Mouse (Mus musculus) mesoderm, embryonic 11.5 days (tissue): Measurements from ENCODE around the gene Dohh.

ENCODE experiments used
- DNase-seq: peaks from one replicate; pipeline ENCODE4 v3.0.0-alpha.2; 2012; ENCODE audit warnings: low read depth, low spot score

Gene Dohh

DNA sequence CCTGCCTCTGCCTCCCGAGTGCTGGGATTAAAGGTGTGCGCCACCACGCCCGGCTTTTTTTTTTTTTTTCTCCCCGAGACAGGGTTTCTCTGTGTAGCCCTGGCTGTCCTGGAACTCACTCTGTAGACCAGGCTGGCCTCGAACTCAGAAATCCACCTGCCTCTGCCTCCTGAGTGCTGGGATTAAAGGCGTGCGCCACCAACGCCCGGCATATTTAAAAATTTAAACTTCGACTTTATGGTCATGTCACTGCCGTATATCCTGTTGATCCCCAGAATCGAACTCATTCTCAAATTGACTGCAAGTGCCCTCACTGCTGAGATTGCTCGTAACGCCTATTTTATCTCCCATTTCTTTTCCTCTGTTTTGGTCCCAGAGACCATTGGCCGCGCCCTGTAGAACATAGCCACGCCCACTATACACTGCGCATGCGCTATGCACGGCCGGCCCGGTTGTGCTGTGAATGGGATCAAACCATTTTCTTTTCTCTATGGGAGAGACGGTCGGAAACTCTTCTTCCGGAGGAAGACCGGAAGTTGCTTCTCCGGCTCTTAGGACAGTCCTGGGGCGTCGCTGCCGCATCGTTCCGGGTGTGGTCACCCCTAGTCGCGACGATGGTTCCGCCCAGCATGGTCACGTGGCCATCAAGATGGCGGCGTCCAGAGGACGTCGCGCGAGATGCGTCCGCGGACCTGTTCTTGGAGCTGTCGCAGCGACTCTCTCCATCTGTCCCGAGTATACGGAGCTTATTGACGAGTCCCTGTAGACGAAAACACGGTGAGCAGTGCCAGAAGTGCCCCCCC lies at the start of gene Dohh, which contains the start of gene Gm48551:
Gene Dohh, plus strand, starts transcription at position 627 of the 803 bp plus-strand sequence.
Gene Gm48551, plus strand, starts transcription at position 665 of the 803 bp plus-strand sequence.
- DNase-seq = peak; percentile 99

DNA sequence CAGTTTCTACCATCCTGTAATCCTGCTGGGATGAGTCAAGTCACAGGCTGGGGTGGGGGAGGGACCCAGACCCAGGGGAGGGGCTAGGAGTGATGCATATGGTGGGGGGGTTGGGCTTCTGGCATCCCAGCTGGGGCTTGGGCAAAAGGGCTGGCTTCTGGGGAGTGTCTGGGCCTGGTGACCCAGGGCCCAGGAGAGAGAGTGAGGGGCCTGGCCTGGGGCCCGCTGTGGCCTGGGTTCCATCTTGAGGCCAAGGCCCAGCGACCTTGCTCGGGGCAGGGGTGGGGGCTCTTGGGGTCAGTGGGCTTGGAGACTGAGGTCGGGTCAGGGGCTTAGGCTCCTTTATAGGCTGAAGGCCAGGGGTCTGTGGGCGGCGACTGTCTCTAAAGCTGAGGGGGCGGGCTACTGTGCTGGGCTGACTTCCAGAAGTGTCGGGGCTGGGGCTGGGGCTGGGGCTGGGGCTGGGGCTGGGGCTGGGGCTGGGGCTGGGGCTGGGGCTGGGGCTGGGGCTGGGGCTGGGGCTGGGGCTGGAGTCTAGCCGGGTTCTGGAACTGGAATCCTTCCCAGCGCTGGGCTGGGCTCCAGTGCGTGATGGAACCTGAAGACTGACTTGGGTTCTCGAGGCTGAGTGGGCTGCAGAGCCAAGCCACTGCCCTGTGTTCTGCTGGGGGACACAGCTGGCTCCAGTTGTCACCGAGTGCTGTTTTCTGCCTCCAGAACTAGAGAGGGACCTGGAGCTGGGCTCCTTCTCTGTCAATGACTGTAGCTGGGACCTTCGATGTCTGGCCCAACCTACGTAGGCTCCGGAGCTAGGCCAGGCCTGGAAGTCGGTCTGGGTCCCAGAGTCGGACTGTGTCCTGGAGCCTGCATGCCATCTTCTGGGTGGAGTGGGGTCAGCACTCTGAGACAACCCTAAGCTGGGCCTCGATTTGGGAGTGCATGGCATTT lies 48.6 kb upstream of the Dohh start:
- DNase-seq = no peak

- DNase-seq = no peak
Observed at GRCm38 (mm10) chr10:81336558-81336957, 47.7 kb upstream of the Dohh start.

DNA sequence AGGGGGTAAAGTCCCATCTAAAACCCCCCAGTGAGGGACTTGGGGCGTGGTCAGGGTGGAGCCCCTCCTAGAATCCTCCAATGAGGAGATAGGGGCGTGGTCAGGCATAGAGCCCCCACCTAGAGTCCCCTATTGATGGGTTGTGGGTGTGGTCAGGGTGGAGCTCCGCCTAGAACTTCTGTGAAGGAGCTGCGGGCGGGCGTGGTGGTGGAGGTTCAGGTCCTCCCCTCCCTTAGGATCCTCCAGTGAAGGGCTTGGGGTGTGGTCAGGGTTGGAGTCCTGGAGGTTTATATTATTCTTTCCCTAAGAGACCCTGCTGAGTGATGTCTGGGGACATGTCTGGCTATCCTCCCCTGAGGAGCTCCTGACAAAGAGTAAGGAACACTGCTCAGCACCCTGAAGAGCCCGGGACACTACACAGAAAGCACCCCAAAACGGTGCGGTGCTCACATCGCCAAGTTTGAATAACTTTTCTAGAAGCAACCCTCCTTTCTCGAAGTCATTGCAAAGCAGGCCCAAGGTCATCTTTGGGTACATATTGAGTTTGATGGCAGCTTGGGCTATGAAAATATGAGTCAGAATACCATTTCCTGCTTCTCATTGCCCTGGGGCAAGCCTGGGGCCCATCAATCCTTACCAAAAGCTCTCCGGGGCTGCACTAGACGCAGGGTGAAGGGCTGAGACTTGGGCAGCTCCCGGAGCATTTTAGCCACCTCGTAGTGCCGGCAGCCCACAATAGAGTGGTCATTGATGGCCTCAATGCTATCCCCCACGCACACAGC lies 43.5 kb upstream of the Dohh start:
- no peak for DNase-seq

GRCm38 (mm10) chr10:81341333-81341949 lies 42.8 kb upstream of the Dohh start:
- DNase-seq = peak; percentile 74

DNA sequence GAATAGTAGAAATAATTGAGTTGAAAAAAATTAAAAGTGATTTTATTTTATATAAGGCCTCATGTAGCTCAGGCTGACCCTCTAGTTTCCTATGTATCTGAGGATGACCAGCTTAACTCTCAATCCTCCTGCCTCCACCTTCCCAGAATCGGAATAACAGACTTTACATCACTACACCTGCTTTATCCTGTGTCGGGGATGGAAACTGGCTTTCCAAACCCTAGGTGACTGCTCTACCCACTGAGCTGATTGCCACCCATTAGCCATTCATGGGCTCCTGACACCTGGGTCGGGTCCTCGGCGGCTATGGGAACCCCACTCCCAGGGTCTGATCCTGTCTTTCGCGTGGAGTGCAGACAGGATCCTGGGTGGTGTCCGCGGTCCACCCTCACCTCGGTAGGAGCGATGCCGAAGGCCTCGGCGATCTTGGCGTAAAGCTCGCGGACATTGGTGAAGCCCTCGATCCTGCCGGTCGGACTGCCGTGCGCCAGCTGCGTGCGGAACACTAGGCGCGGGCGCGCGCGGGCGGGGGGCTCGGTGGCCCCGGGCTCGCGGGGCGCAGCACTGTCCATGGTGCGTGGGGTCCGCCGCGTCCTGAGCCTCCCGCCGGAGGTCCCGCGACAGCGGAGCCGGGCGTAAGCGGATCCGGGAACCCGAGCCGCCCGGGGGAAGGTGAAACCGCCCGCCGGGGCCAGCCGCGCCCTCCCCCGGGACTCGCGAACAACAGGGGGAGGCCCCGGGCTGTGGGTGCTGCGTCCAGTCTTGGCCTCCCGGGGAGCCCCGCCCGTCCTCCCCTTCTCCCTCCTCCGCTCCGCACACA lies 41.3 kb upstream of the Dohh start, which contains the start of gene Gipc3:
Gene Gipc3, minus strand, starts transcription at position 581 of the 820 bp plus-strand sequence.
- DNase-seq = no peak

GRCm38 (mm10) chr10:81344421-81345161 lies 39.6 kb upstream of the Dohh start:
- no peak for DNase-seq

GRCm38 (mm10) chr10:81345162-81345534 lies 39.1 kb upstream of the Dohh start:
- DNase-seq = no peak

DNA sequence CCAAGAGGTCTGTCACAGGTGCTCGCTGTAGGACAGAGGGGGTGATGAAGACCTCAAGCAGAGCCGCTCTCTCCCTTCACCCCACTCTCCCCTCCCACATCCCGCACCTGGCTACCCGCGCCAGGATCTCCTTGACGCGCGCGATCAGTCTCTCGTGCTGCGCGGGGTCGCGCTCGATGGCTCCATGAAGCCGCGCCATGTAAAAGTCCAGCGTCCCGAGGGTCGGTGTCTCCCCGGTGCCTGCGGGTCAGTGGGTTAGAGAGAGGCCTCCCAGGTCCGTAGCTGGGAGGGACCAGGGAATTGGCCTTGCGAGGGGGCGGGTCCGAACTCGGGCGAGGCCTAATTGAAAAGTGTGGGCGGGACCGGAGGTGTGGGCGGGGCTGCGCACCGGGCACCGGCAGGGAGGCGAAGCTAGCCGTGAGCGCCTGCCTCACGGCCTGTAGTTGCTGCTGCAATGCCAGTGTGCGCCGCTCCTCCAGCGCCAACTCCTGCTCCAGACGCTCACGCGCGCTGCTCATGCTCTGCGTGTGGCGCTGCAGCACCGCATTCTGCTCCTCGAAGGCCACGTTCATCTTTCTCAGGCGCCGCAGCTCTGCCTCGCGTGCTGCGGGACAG lies 37.7 kb upstream of the Dohh start:
- peak; percentile 76 for DNase-seq

DNA sequence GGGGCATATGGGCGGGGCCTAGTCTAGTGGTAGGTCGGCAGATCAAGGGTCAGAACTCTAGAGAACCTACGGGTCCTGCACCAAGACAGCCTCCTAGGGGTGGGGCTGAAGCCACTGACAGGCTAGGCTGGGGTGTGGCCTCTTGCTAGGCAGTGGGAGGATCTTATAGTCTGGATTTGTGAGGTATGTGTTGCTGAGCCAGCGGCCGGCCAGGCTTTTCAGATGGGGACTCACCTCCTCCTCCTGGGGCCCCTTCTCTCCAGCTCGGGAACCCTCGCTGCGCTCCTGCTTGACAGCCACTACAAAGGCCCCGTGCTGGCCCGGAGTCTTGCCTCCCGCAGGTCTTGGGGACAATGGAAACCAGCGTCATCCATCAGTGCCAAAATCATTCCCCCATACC lies 35.1 kb upstream of the Dohh start:
- DNase-seq = no peak

- DNase-seq = no peak
Observed at GRCm38 (mm10) chr10:81349961-81350350, 34.3 kb upstream of the Dohh start.

DNA sequence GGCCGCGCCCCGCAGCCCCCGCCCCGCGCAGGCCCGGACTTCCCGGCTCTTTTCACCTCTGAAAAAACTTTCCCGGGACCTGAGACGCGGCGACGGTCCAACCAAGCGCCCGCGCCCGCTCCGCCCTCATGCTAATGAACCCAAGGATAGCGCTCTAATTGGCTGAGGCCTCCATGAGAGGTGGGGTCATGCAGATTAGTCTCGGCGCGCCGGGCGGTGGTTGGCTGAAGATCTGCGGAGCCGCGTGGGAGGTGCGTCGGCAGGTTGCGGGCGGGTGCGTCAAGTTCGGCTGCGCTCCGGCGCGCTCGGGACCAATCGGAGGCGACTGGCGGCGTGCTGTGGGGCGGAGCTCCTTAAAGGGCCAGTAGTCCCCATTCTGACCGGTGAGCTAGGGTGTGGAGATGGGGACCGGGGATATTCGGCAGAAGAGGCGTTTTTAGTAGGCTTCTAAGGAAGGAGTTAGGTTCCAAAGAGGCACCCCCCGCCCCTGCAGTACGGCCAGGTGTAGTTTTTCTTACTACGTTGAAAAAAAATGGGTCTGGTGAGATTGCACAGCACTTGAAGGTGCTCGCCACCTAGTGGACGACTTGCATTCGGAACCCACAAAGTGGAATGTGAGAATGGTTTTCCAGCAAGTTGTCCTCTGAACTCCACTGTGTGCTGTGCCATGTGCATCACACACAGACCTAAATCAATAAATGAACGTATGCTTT lies 33.7 kb upstream of the Dohh start, which contains the start of gene Hmg20b:
Gene Hmg20b, minus strand, starts transcription at position 130 of the 713 bp plus-strand sequence.
- DNase-seq = peak; percentile 99

DNA sequence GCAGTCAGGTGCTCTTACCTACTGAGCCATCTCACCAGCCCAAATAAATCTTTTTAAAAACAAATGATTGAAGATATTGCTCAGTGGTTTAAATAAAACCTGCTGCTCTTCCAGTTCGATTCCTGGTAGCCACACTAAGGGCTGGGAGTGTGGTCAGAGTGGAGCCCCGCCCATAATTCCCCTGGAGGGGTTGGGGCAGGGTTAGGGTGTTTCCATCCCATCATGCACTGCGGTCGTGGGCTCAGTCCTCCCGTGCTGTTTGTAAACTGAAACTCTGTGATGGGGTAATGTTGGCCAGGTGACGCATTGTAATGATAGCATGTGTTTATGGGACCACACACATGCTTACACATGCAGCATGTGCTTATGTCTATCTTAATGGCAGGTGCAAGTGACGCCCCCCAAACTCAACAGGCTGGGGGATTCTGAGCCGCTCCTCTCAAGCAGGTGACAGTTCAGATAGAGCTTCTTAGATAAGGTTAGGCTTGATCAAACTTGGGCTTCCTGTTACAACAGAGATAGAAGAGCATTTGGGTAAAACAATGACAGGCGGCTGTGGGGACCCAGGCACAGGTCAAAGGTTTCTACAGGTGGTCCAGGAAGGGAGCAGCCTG lies 32.4 kb upstream of the Dohh start:
- no peak for DNase-seq

DNA sequence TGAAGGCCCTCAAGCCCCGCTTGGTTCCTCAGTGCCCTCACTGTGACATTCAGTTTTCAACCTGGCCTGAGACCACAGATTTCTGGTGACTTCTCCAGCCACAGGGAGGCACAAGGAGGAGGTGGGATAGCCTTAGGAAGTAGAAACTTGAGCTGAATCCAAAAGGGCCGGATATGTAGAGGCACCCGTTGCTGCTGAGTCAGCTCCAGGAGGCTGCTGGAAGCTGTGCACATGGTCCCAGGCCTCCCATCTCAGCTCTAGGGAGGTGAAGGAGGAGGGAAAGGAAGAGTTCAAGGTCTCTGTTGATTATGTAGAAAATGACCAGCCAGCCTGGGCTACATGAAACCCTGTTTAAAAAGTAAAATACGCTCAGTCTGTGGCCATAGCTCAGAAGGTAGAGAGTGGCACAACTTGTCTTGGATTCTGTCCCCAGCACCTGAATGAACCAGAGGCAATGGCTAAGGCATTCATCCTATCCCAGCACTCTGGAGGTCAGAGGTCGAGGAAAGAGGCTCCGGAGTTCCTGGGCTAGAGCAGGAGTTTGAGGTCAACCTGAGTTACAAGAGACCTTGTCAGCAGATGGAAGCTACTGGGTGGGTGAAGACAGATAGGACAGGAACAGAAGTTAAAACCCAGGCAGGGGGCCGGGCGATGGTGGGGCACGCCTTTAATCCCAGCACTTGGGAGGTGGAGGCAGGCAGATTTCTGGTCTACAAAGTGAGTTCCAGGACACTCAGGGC lies 29.3 kb upstream of the Dohh start:
- DNase-seq = no peak

DNA sequence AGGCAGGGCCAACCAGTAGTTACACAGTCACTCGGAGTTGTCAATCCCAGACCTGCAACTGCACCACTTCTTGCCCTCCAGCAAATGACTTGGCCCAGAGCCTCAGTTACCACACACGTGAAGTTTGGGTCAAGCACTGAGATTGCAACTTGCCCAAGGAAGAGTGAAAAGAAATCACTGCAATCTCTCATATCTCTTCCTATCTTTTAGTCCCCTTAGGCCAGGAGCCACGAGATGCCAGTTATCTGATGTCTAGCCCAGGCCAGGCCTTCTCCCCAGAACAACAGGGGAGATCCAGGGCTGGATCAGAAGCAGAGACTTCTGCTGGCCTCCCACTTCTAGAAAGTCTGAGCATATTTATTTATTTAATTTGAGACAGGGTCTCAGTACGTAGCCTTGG lies 28.7 kb upstream of the Dohh start:
- DNase-seq = no peak

- DNase-seq = no peak
Observed at GRCm38 (mm10) chr10:81356352-81356990, 27.8 kb upstream of the Dohh start.
